Mouse (Mus musculus) embryonic fibroblast, embryonic 13.5 days (primary cell): ENCODE results near the gene A430005L14Rik. TPM values are rescaled to one million over a fixed set of nuclear protein-coding genes. Genes with fewer than 3 reads are reported as not detected.

Experiments used
- H3K27ac ChIP-seq: 2 replicates; pipeline ENCODE4 v1.5.1; 2012; ENCODE audit warnings: low read length, control low read depth, inconsistent platforms; ENCODE audit not compliant: insufficient read depth
- H3K4me1 ChIP-seq: 2 replicates; pipeline ENCODE4 v1.6.1; 2011; ENCODE audit warnings: low read length; ENCODE audit not compliant: control insufficient read depth, insufficient read depth
- H3K4me3 ChIP-seq: 2 replicates; pipeline ENCODE4 v1.5.1; 2011; ENCODE audit warnings: mild to moderate bottlenecking, control low read depth, low read length; ENCODE audit not compliant: insufficient read depth
- CTCF ChIP-seq: IDR thresholded peaks from 2 replicates; pipeline ENCODE4 v1.5.1; 2011; ENCODE audit warnings: mild to moderate bottlenecking, control low read depth, low read length, moderate library complexity, borderline replicate concordance; ENCODE audit not compliant: insufficient read depth
- POLR2A ChIP-seq: IDR thresholded peaks from 2 replicates; pipeline ENCODE4 v1.6.1; 2011; ENCODE audit warnings: low read depth, mild to moderate bottlenecking, control low read depth, low read length, moderate library complexity
- polyA plus RNA-seq: library from polyadenylated mRNA; stranded (reverse); fragments of >200 nt; gene quantifications from 2 replicates; pipeline ENCODE4 v1.2.4, GENCODE M21; 2011; ENCODE audit warnings: low read depth; ENCODE audit not compliant: missing spikeins, insufficient read length

The A430005L14Rik gene
- polyA plus RNA-seq, 1 experiment: 18.5 TPM

DNA sequence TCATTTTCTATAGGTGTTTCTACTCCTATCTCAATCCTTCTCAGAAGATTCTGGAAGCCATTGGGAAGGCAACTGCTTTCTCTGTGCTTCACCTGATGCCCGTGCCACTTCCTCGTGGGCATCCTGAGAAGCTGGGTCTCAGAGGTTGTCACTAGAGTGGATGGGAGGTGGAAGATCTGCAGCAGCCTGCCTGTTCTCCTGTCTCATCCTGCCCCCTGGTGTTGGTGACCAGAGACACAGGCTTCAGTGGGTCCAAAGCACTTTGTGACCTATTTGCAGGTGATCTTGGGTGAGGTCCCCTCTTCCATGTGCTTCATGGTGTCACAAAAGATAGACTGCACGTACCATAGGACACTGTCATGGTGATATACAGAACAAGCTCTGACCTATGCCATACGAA lies 13.8 kb upstream of the A430005L14Rik start:
- no peak overlapping the region for H3K27ac ChIP-seq
- no peaks in the 10 kb centered on the region for H3K4me1 ChIP-seq
- TF ChIP-seq CTCF: peak; percentile 65
- no peak for TF ChIP-seq POLR2A
- H3K4me3 ChIP-seq: no peak overlapping the region

DNA sequence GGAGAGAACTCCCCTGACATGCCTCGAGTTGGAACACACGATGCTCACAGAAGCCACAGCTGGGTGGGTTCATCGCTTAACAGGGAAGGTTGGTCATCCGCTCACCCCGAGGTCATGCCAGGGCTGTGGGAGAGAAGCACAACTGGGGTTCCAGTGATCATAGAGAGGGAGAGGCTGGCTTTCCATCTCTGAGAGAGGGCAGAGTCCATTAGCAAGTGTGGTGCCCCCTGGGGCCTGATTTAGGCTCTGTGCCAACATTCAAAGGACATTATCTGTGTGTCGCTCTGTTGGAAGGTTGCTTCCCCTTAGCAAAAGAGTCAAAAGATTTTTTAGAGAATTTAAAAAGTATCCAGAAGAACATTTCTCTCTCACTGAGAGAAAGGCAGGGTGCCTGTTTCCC lies 12.8 kb upstream of the A430005L14Rik start:
- Histone ChIP-seq H3K27ac (no peak overlapping the region), H3K4me3 (no peak overlapping the region), H3K4me1 (no peaks in the 10 kb centered on the region)
- TF ChIP-seq CTCF (no peak), POLR2A (no peak)

- no peak overlapping the region for H3K27ac ChIP-seq
- TF ChIP-seq POLR2A (no peak), CTCF (no peak)
- no peak overlapping the region for H3K4me3 ChIP-seq
- no peaks in the 10 kb centered on the region for H3K4me1 ChIP-seq
These were observed 11.3 kb upstream of the A430005L14Rik start for GRCm38 (mm10) chr4:153945741-153946140.

DNA sequence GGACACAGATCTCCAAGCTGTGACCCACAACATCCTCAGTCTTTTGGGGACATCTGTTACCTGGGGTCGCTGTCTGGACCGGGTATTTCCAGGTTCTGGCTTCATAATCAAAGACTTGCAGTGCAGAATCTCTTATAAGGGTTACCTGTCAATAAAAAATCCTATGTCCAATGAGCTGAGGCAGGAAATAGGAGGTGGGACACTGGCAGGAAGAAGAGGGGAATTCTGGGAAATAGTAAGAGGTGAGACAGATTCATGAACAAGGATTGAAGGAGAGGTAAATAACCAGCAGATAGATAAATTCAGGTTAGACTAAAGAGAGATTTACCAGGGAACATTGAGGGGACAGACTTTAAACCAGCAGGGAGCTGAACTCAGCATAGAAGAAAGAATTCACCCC lies 6.7 kb upstream of the A430005L14Rik start:
- Histone ChIP-seq H3K4me1 (no peaks in the 10 kb centered on the region), H3K4me3 (no peak overlapping the region), H3K27ac (no peak overlapping the region)
- TF ChIP-seq CTCF (no peak), POLR2A (no peak)

DNA sequence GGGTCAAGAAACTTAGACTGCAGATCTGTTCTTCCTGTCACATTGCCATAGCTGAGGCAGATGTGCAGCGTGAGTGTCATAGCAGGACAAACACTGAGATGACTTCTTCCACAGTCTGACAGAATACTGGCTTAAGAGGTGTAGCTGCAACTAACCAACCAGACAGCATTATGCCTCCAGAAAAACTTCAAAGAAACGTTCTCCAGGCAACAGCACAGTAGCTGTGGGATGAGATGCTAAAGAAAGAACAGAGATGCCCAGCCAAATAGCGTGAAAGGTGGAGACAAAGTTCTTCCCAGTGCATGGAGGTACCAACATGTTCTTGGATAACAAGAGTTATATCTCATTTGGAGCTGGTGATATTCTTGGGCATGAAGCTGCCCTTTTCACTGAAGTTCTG lies 5.9 kb upstream of the A430005L14Rik start:
- no peaks in the 10 kb centered on the region for H3K4me1 ChIP-seq
- no peak overlapping the region for H3K27ac ChIP-seq
- no peak overlapping the region for H3K4me3 ChIP-seq
- TF ChIP-seq POLR2A (no peak), CTCF (no peak)

DNA sequence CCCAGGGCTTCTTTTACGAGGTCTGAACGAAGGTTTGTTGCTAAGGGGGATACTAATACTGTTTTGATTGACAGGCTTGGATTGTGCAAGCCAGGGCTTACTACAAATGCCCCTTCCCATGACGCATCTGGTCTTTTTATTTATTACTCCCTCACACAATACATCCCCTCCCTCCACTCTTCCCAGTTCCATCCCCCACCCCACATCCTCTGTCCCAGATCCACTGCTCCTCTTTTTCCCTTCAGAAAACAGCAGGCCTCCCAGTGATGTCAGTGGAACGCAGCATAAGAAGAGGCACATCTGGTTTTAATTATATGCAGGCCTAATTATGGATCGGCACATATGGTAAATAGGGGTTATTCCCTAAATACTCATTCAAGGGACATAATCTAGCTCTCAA lies 5.3 kb upstream of the A430005L14Rik start:
- TF ChIP-seq CTCF: no peak
- no peak for TF ChIP-seq POLR2A
- no peak overlapping the region for H3K4me3 ChIP-seq
- H3K4me1 ChIP-seq: no peaks in the 10 kb centered on the region
- no peak overlapping the region for H3K27ac ChIP-seq

DNA sequence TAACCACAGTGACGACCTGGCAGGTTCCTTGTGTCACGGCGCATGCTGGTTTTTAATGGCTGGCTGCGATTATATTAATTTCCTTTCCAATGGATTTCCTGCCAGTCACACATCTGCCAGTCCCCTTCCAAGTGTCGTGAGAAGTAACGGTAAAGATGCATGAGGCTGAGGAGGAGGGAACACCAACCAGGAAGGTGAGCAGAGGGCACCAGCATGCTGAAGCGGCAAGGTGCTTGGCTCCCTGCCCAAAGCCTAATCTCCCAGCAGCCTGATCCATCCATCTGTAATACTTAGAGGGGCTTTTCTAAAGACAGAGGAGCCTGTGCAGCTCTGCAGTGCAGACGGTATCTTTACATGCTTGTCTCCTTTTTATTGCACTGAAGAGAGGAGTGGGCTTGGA lies 1.4 kb upstream of the A430005L14Rik start:
- Histone ChIP-seq H3K27ac (no peak overlapping the region), H3K4me3 (no peak overlapping the region), H3K4me1 (no peaks in the 10 kb centered on the region)
- TF ChIP-seq CTCF: no peak

DNA sequence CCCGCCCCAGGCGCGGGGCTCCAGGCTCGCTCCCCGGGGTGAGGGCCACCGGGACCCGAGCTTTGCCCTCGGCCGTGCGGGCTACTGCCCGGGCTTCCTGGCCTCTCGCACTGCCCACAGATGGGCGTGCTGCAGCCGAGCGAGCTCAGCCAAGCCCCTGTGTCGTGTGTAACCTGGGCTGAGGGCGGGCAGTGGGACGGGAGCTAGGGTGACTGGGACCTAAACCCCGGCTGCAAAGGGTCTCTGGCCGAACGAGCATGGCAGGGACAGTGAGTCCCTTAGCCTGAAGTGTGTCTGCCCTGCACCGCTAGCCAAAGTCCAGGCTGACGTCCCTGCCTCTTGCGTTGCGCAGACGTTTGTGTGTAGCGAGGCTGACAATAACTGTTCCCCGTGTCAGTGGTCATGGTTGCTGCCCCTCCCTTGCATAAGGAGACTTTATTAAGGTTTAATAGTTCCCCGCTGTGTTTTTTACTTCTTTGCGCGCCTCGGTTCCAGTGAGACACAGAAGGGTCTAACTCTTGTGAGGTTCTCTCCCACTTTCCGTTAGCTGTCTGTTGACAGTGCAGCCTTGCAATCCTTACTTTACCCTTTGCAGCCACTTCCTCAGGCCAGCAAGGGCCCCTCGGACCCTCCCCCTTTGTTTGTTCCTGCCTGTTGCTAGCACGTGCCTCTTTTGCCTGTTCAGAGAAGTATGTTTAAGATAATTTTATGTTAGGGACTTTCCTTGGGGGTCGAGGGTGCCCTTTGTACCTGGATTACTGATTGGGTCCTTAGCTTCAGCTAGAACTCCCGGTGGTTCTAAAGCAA lies 610 bp downstream of the A430005L14Rik start:
- Histone ChIP-seq H3K27ac (peak overlapping the region; percentile 6), H3K4me3 (peak overlapping the region; percentile 91), H3K4me1 (no peaks in the 10 kb centered on the region)
- TF ChIP-seq POLR2A (no peak; the same call in 1 of the 2 replicates), CTCF (no peak)

GRCm38 (mm10) chr4:153962631-153963030 lies 5.6 kb downstream of the A430005L14Rik start:
- Histone ChIP-seq H3K4me3 (no peak overlapping the region), H3K27ac (no peak overlapping the region), H3K4me1 (no peaks in the 10 kb centered on the region)
- no peak for TF ChIP-seq POLR2A
- TF ChIP-seq CTCF: no peak

GRCm38 (mm10) chr4:153966651-153967050 lies 9.6 kb downstream of the A430005L14Rik start:
- Histone ChIP-seq H3K4me1 (no peaks in the 10 kb centered on the region), H3K4me3 (no peak overlapping the region), H3K27ac (no peak overlapping the region)
- no peak for TF ChIP-seq CTCF
